Mouse (Mus musculus) ES-E14 (cell line): Measurements from ENCODE around the gene Msx2. TPM values are rescaled to one million over a fixed set of nuclear protein-coding genes. Genes with fewer than 3 reads are reported as not detected.

Experiments
- DNase-seq: peaks from one replicate; pipeline ENCODE4 v3.0.0-alpha.2; 2013; ENCODE audit warnings: low read depth, low spot score
- H3K27ac ChIP-seq: 2 replicates; pipeline ENCODE4 v1.5.1; 2012; ENCODE audit warnings: low read depth, mild to moderate bottlenecking, low read length, moderate library complexity, mixed read lengths; ENCODE audit not compliant: poor library complexity, insufficient read depth, severe bottlenecking
- H3K36me3 ChIP-seq: 2 replicates; pipeline ENCODE4 v1.6.1; 2012; ENCODE audit warnings: mild to moderate bottlenecking, low read length, moderate library complexity, mixed read lengths; ENCODE audit not compliant: control insufficient read depth, poor library complexity, insufficient read depth, severe bottlenecking
- H3K4me1 ChIP-seq, 2 experiments: fragments of 150-350 bp in 1 of 2; sonication (generic) in 1 of 2; 2 replicates each; pipeline ENCODE4 v1.6.1; 2012; ENCODE audit warnings: low read length in 2 of 2, mild to moderate bottlenecking in 1 of 2, mixed read lengths in 1 of 2; ENCODE audit not compliant: control insufficient read depth in 2 of 2, insufficient read depth in 2 of 2, poor library complexity in 1 of 2
- H3K4me3 ChIP-seq, 2 experiments: fragments of 150-350 bp in 1 of 2; sonication (generic) in 1 of 2; 2 replicates each; pipeline ENCODE4 v1.5.1; 2012; ENCODE audit warnings: low read length in 2 of 2, low read depth in 1 of 2, mild to moderate bottlenecking in 1 of 2, mixed read lengths in 1 of 2; ENCODE audit not compliant: insufficient read depth in 1 of 2, poor library complexity in 1 of 2, severe bottlenecking in 1 of 2
- H3K9ac ChIP-seq: 2 replicates; pipeline ENCODE4 v1.6.1; 2012; ENCODE audit warnings: low read depth, mild to moderate bottlenecking, low read length, mixed read lengths; ENCODE audit not compliant: poor library complexity, insufficient read depth, severe bottlenecking
- H3K9me3 ChIP-seq: fragments of 150-350 bp; sonication (generic); 2 replicates; pipeline ENCODE4 v1.6.1; 2012; ENCODE audit warnings: low read depth, mild to moderate bottlenecking, low read length; ENCODE audit not compliant: control insufficient read depth, insufficient read depth
- CHD2 ChIP-seq: IDR thresholded peaks from 2 replicates; pipeline ENCODE4 v1.6.1; 2014; ENCODE audit warnings: mild to moderate bottlenecking, low read depth, low read length, inconsistent platforms
- HCFC1 ChIP-seq: IDR thresholded peaks from 2 replicates; pipeline ENCODE4 v1.6.1; 2012; ENCODE audit warnings: low read length, inconsistent platforms, borderline replicate concordance; ENCODE audit not compliant: insufficient read depth
- MAFK ChIP-seq: IDR thresholded peaks from 2 replicates; pipeline ENCODE4 v1.6.1; 2014; ENCODE audit warnings: mild to moderate bottlenecking, low read depth, low read length, inconsistent platforms; ENCODE audit not compliant: insufficient read depth
- ZC3H11A ChIP-seq: IDR thresholded peaks from 2 replicates; pipeline ENCODE4 v1.6.1; 2012; ENCODE audit warnings: low read depth, mild to moderate bottlenecking, inconsistent platforms, low read length, borderline replicate concordance
- ZNF384 ChIP-seq: IDR thresholded peaks from 2 replicates; pipeline ENCODE4 v1.6.1; 2012; ENCODE audit warnings: low read depth, low read length, inconsistent platforms
- in situ Hi-C, 2 experiments: fragments of 600-800 bp; cut with MboI; formaldehyde crosslinking; loops; one replicate each; pipeline ENCODE4 v1.15.1; 2025; ENCODE audit warnings: low sequenced_read_pairs in 2 of 2, inconsistent platforms in 1 of 2; ENCODE audit not compliant: unreplicated experiment in 2 of 2
- total RNA-seq: library from RNA; depleted of rRNA; stranded (reverse); fragments of 300-350 nt; gene quantifications from 2 replicates; pipeline ENCODE4 v1.2.3, GENCODE M21; 2012

The Msx2 gene
- total RNA-seq, 1 experiment: 3.7 TPM

DNA sequence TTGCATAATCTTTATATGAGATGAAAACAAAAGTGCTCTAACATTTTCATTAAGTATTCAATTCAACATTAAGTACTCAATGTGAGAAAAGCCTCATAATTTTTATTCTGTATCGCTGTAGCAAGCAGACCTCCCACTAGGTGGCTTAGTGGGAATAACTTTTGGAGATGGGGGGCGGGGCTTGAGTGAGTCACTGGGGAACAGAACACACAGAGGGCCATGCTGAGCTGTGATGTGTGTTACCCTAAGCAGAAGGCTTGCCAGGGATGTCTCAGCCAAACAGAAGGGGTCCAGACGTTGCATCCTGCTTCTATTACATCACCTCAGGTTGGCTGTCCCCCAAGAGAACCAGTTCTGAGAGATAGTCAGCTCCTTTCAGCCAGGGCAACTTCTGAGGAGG is 29.3 kb downstream of the Msx2 start:
- Histone ChIP-seq H3K36me3 (no peaks in the 10 kb centered on the region), H3K4me1 (no peaks in the 10 kb centered on the region), H3K4me3 (no peak overlapping the region), H3K9ac (no peak overlapping the region), H3K9me3 (no peaks in the 10 kb centered on the region), H3K27ac (no peak overlapping the region)
- no peak for TF ChIP-seq MAFK
- no peak for DNase-seq
- in situ Hi-C loops: loop anchor here (10.0 to 25.0 kb wide), 2 partner anchors 241 to 319 kb away; no protein-coding TSS in a partner anchor

DNA sequence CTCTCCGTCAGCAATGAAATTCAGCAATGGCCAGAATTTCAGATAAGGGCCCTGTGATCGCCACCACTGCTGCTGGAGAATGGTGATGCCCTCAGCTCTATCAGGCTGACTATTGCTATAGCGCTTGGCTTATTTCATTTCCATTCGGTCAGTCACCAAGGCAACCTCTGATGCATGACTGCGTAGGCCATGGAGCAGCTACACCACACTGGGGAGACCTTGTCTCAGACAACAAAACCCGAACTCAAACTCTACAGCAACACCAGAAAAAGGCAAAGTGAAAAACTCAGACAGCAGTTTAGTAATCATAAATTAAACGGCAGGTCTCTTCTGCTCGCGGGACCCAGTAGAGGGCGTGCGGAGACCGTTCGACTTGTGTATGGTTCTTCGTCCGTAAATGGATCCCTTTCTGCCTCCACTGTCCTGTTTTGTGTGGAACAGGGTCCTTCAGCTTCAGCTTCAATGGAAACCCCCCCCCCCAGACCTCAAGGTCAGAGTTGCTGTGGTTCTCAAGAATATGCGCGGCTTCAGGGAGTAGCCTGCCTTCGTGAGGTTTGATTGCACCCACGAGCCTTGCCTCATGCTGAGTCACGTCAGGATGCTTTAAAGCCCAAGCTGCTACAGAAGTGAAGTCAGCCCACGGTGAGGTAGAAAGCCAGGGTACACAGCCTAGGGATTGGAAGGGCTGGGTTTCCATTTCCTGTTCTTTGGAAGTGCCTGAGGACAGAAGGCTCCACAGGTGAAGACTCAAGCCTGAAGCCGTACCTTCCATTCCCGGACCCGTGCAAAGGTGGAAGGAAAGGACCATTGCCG is 30.5 kb downstream of the Msx2 start:
- Histone ChIP-seq H3K9me3 (no peaks in the 10 kb centered on the region), H3K4me3 (no peak overlapping the region), H3K36me3 (no peaks in the 10 kb centered on the region), H3K4me1 (no peaks in the 10 kb centered on the region), H3K9ac (no peak overlapping the region), H3K27ac (no peak overlapping the region)
- TF ChIP-seq CHD2: no peak
- TF ChIP-seq HCFC1: no peak
- no peak for TF ChIP-seq ZNF384
- TF ChIP-seq MAFK: no peak
- TF ChIP-seq ZC3H11A: no peak
- no peak for DNase-seq
- in situ Hi-C loops: loop anchor here (10.0 to 25.0 kb wide), 2 partner anchors 242 to 320 kb away; no protein-coding TSS in a partner anchor

DNA sequence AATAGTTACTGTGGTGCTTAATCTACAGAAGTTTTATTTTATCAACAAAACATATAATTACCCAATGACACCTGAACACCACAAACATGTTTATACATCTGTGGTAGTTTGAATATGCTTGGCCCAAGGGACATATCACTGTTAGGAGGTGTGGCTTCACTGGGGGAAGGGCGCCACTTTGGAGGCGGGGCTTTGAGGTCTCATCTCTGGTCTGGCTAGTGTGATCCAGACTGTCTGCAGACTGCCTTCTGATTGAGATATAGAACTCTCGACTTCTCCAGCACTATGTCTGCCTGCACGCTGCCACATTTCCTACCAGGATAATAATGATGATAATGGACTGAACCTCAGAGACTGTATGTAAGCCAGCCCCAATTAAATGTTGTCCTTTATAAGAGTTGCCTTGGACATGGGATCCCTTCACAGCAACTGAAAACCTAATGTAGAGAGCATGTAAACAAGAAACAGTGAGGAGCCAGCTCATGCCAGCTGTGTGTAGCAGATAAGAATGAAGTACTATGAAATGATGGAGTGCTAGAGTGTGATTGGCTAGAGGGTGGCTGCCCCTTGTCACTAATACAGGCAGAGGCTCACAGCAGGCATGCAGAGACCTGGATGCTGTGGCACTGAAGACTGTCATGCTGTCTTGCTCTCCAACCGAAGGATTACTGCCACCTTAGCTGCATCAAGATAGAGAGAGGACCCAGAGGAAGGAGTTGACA is 31.4 kb downstream of the Msx2 start:
- H3K27ac ChIP-seq: no peak overlapping the region
- no peaks in the 10 kb centered on the region for H3K36me3 ChIP-seq
- H3K4me1 ChIP-seq: no peaks in the 10 kb centered on the region
- no peak for DNase-seq
- no peak for TF ChIP-seq ZNF384
- no peak for TF ChIP-seq HCFC1
- H3K9ac ChIP-seq: no peak overlapping the region
- in situ Hi-C loops: loop anchor here (10.0 to 25.0 kb wide), 2 partner anchors 243 to 321 kb away; no protein-coding TSS in a partner anchor
- H3K4me3 ChIP-seq: no peak overlapping the region
- H3K9me3 ChIP-seq: no peaks in the 10 kb centered on the region

DNA sequence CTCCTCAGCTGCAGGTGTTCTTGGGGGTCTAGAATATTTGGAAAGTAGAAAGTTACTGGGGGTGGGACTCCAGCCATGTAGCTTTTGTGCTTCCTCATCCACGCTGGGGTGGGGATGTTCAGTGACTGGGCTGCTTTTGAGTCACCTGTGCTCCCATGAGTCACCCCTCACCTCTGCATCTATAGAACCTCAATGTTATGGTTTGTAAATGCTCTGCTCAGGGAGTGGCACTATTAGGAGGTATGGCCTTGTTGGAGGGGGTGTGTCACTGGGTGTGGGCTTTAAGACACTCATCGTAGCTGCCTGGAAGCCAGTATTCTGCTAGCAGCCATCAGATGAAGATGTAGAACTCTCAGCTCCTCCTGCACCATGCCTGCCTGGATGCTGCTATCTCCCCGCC is 32.9 kb downstream of the Msx2 start:
- Histone ChIP-seq H3K4me1 (no peaks in the 10 kb centered on the region), H3K27ac (no peak overlapping the region), H3K36me3 (no peaks in the 10 kb centered on the region), H3K4me3 (no peak overlapping the region), H3K9ac (no peak overlapping the region), H3K9me3 (no peaks in the 10 kb centered on the region)
- no peak for DNase-seq
- in situ Hi-C loops: loop anchor here (10.0 to 25.0 kb wide), 2 partner anchors 245 to 322 kb away; no protein-coding TSS in a partner anchor
- TF ChIP-seq ZC3H11A: no peak
- no peak for TF ChIP-seq MAFK
- TF ChIP-seq CHD2: no peak
- no peak for TF ChIP-seq HCFC1
- TF ChIP-seq ZNF384: no peak
